Mouse (Mus musculus) limb, embryonic 14.5 days (tissue): ENCODE data around the gene Gtf2i. TPM values are rescaled to one million over a fixed set of nuclear protein-coding genes. Genes with fewer than 3 reads are reported as not detected.
A peak's percentile ranks its signal among the peaks of the same experiment; 100 is the strongest.
"Not testable (repeated sequence)": the region's sequence is repeated elsewhere in the genome, so short reads cannot be mapped to it uniquely, and the experiment has no call there.

ENCODE experiments used
- ATAC-seq: fragments of 200-750 bp; cut with Nextera tagmentation; 2 replicates; pipeline ENCODE4 v1.8.0; 2017; ENCODE audit warnings: low read depth, moderate number of reproducible peaks, moderate TSS enrichment; ENCODE audit not compliant: low FRiP score
- DNase-seq: peaks from one replicate; pipeline ENCODE4 v3.0.0-alpha.2; 2015; ENCODE audit warnings: low spot score
- H3K27ac ChIP-seq: fragments of 300-500 bp; sonication (generic); replicated peaks from 2 replicates; pipeline ENCODE4 v1.5.1; 2014; ENCODE audit warnings: low read depth, mild to moderate bottlenecking, low read length, moderate library complexity, mixed read lengths
- H3K27me3 ChIP-seq: fragments of 300-500 bp; sonication (generic); 2 replicates; pipeline ENCODE4 v1.6.1; 2014; ENCODE audit warnings: low read length, mixed read lengths; ENCODE audit not compliant: control insufficient read depth, insufficient read depth
- H3K36me3 ChIP-seq: fragments of 300-500 bp; sonication (generic); 2 replicates; pipeline ENCODE4 v1.6.1; 2014; ENCODE audit warnings: mild to moderate bottlenecking, low read length, moderate library complexity, mixed read lengths; ENCODE audit not compliant: control insufficient read depth, insufficient read depth
- H3K4me1 ChIP-seq: fragments of 300-500 bp; sonication (generic); 2 replicates; pipeline ENCODE4 v1.6.1; 2014; ENCODE audit warnings: antibody characterized with exemption, low read length, mixed read lengths; ENCODE audit not compliant: control insufficient read depth, insufficient read depth
- H3K4me2 ChIP-seq: fragments of 300-500 bp; sonication (generic); replicated peaks from 2 replicates; pipeline ENCODE4 v1.6.1; 2014; ENCODE audit warnings: low read depth, mild to moderate bottlenecking, low read length, moderate library complexity; ENCODE audit not compliant: severe bottlenecking
- H3K4me3 ChIP-seq: fragments of 300-500 bp; sonication (generic); replicated peaks from 2 replicates; pipeline ENCODE4 v1.5.1; 2014; ENCODE audit warnings: low read length
- H3K9ac ChIP-seq: fragments of 300-500 bp; sonication (generic); 2 replicates; pipeline ENCODE4 v1.6.1; 2014; ENCODE audit warnings: mild to moderate bottlenecking, low read depth, low read length, moderate library complexity; ENCODE audit not compliant: severe bottlenecking
- H3K9me3 ChIP-seq: fragments of 300-500 bp; sonication (generic); 2 replicates; pipeline ENCODE4 v1.6.1; 2016; ENCODE audit warnings: low read length; ENCODE audit not compliant: control insufficient read depth
- POLR2A ChIP-seq: fragments of 200-500 bp; IDR thresholded peaks from 2 replicates; pipeline ENCODE4 v1.8.0; 2012; ENCODE audit warnings: inconsistent platforms, mild to moderate bottlenecking, moderate library complexity, borderline replicate concordance; ENCODE audit not compliant: insufficient read depth, insufficient read length; ENCODE audit errors: extremely low read depth
- WGBS: fragments of 180-500 bp; shearing (Covaris S2); extraction: QIAGEN DNeasy Blood & Tissue Kit; methylation state at CpG from one replicate; pipeline ENCODE4 v1.1.7; 2014; 5-methylcytosine and 5-hydroxymethylcytosine counted together
- polyA plus RNA-seq, 2 experiments: library from polyadenylated mRNA; depleted of rRNA in 1 of 2; stranded (reverse) in 1 of 2; unstranded in 1 of 2; fragments of >200 nt; fragmentation: Nextera tagmentation in 1 of 2; extraction: Ambion mirVana in 1 of 2; gene quantifications; 2 replicates each; pipeline versions ENCODE4 v1.2.1 to v1.2.3; 2012 to 2014

Gene Gtf2i
- polyA plus RNA-seq (2012; rRNA removed) (186 and 190 TPM in 2 replicates), polyA plus RNA-seq (2014; fragmentation: Nextera tagmentation; extraction: Ambion mirVana) (169 and 195 TPM in 2 replicates)

DNA sequence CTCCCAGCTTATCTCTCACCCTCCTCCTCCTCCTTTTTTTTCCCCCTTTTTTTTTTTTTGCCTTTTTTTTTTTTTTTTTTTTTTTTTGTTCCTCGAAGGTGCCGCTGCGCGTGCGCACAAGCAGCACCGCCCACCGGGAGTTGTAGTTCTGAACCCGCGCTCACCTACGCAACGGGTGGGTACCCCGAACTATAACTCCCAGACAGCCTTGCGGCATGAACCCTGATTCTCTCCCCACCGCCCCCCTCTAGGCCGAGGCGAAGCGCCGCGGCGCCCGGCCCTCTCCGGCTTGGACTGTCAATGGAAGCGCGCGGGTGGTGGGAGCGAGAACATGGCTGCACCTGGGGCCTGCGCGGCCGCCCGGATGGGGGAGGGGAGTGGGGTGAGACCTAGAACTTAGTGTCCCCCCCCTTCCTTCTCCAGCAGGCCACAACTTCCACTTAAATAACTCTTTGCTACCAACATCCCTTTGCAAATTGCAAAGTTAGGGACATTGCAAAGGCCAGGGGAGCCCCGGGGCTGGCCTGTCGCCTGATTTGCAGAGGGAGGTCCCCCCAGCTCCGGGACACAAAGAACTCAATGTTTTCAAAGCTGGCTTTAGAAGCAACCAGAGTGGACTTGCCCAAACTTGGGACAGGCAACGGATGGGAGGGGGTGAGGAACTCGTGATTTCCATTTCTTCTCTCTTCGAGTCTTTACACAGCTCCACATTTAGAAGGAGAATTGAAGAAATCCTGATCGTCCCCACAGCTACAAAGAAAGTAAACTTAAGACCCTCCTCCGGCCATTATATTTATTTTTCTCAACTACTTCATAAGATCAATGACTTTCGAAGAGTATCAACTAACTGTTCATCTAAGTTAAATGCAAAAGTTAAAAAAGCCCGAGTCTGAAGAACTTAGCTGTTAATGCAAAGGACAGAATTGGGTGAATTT is at the start of gene Gtf2i:
Gtf2i (minus strand) TSS at position 73 of the 935 bp plus-strand sequence.
- TF ChIP-seq POLR2A: peak; percentile 80; the same call in 1 of the 2 replicates
- peak within 1 kb of the TSS; percentile 94 for H3K4me3 ChIP-seq
- peaks cover 20% of the 10 kb centered on the region for H3K4me1 ChIP-seq
- DNase-seq (peak; percentile 97), ATAC-seq (peak; percentile 89)
- H3K27ac ChIP-seq: peak within 1 kb of the TSS; percentile 100
- peak within 1 kb of the TSS; percentile 99 for H3K9ac ChIP-seq
- under 1% methylated on average over 37 of the region's 40 CpGs for WGBS
- no peaks in the 10 kb centered on the region for H3K9me3 ChIP-seq
- H3K4me2 ChIP-seq: peak within 1 kb of the TSS; percentile 68
- peaks cover 15% of the 10 kb centered on the region for H3K36me3 ChIP-seq
- no peaks in the 10 kb centered on the region for H3K27me3 ChIP-seq

DNA sequence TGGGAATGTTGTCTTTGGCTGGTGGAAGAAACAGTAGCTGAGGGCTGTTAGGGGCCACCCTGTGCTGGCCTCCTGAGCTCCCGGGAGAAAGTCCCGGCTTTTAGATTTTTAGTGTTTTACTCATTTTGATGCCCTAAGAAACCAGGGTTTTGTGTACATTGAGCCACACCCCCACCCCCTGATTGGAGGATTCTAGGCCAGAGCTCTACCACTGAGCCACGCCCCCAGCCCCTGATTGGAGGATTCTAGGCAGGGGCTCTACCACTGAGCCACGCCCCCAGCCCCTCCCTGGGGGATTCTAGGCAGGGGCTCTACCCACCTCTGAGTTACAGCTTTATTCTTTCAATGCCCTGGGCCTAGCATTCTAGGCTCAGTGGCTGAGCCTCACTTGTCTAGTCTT is 44.5 kb upstream of the Gtf2i start:
- Histone ChIP-seq H3K9me3 (no peaks in the 10 kb centered on the region), H3K36me3 (peaks cover 65% of the 10 kb centered on the region), H3K4me2 (no peak overlapping the region), H3K4me1 (no peaks in the 10 kb centered on the region), H3K27ac (no peak overlapping the region), H3K4me3 (no peak overlapping the region), H3K27me3 (no peaks in the 10 kb centered on the region), H3K9ac (no peak overlapping the region)
- ATAC-seq (no peak), DNase-seq (no peak)
- no peak for TF ChIP-seq POLR2A
- WGBS: 94% methylated on average over 4 of the region's 4 CpGs

DNA sequence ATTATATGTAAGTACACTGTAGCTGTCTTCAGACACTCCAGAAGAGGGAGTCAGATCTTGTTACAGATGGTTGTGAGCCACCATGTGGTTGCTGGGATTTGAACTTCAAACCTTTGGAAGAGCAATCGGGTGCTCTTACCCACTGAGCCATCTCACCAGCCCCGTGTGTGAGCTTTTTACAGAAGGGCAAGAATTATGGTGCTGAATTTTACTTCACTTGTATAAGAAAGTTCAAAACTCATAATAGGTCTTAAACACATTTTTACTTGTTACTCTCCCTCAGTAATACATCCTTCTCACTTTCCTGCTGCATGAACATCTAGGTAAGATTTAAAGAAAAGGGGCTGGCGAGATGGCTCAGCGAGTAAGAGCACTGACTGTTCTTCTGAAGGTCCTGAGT is 40.8 kb upstream of the Gtf2i start:
- H3K9ac ChIP-seq, ATAC-seq, H3K27me3 ChIP-seq, DNase-seq, H3K4me3 ChIP-seq, H3K9me3 ChIP-seq, H3K27ac ChIP-seq, H3K4me1 ChIP-seq, H3K4me2 ChIP-seq: not testable (repeated sequence)
- 94% methylated on average over 4 of the region's 4 CpGs for WGBS
- H3K36me3 ChIP-seq: peaks cover 37% of the 10 kb centered on the region

DNA sequence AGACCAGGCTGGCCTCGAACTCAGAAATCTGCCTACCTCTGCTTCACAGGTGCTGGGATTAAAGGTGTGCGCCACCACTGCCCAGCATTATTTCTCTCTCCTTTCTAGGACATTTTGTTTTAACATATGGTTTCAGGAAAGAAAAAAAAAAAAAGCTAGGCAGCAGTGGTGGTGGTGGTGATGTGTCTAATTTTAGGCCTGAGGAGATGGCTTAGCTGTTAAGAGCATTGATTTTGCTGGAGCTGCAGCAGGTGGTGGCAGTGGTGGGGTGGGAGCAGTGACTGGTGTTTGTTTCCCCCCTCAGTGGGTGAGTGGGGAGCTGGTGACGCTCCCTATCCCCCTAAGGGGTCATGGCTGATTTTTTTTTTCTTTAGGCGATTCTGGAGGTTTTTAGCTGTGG is 38.6 kb upstream of the Gtf2i start:
- WGBS: 66% methylated on average over 4 of the region's 4 CpGs
- ATAC-seq: no peak
- H3K36me3 ChIP-seq: peaks cover 14% of the 10 kb centered on the region
- DNase-seq: no peak
- H3K27me3 ChIP-seq: no peaks in the 10 kb centered on the region
- no peak overlapping the region for H3K4me2 ChIP-seq
- H3K9ac ChIP-seq: no peak overlapping the region
- H3K27ac ChIP-seq: no peak overlapping the region
- H3K9me3 ChIP-seq: no peaks in the 10 kb centered on the region
- peaks cover 5% of the 10 kb centered on the region; the same call in 1 of the 2 replicates for H3K4me1 ChIP-seq
- TF ChIP-seq POLR2A: no peak
- no peak overlapping the region for H3K4me3 ChIP-seq

DNA sequence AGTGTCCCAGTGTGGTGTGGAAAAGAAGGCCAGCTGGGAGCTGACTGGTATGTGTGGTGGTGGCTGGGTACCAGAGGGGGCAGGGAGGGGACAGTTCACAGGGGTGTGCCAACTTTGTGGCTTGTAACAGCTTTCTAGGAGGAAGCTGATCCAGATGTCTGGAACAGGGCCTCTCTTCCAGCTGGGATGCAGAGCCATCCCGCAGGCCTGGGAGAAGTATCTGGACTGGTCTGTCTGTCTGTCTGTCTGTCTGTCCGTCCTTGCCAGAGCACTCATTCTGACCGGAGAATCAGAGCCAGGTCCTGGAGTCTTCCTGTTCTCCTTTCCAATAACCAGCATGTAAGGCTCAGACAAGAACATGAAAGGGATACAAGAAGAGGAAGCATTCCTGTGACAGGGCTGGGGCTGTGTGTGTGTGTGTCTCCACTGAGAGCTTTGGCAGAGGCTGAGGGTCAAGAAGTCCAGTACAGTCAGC is 38.0 kb upstream of the Gtf2i start:
- ATAC-seq (0 out of 2 replicates have a peak, but pooled peaks have one; percentile 33), DNase-seq (peak; percentile 34)
- H3K4me2 ChIP-seq: no peak overlapping the region

More for the DNA sequence above, 38.0 kb upstream of the Gtf2i start:
- WGBS: 65% methylated on average over 3 of the region's 3 CpGs
- Histone ChIP-seq H3K9me3 (no peaks in the 10 kb centered on the region), H3K27ac (no peak overlapping the region), H3K9ac (no peak overlapping the region), H3K4me1 (peaks cover 5% of the 10 kb centered on the region; the same call in 1 of the 2 replicates), H3K4me3 (no peak overlapping the region), H3K27me3 (no peaks in the 10 kb centered on the region), H3K36me3 (peaks cover 10% of the 10 kb centered on the region)
- TF ChIP-seq POLR2A: no peak
